Mouse (Mus musculus) kidney, postnatal 14 days (tissue): ENCODE data around the gene Gm45233.

Experiments used
- DNase-seq: peaks from one replicate; pipeline ENCODE4 v3.0.0; 2022; ENCODE audit warnings: mixed read lengths

The Gm45233 gene

GRCm38 (mm10) chr7:43449811-43450210 is 5.9 kb downstream of the Gm45233 start:
- no peak for DNase-seq

- DNase-seq, result no peak
Observed at GRCm38 (mm10) chr7:43451726-43452125, 7.8 kb downstream of the Gm45233 start.

DNA sequence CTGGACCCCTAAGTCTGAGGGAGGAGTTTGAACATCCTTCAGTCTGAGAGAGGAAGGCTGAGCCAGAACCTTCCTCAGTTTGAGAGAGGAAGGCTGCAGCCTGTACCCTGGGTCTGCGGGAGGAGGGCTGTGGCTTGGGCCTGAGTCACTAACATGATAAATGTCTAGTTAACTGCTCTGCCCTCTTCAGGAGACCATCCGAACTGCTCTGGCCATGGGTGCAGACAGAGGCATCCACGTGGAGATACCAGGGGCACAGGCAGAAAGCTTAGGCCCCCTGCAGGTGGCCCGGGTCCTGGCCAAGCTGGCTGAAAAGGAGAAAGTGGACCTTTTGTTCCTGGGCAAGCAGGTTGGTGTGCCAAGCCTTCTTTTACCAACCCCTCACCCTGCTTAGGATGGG is 8.7 kb downstream of the Gm45233 start:
- no peak for DNase-seq

GRCm38 (mm10) chr7:43453599-43454355 is 9.8 kb downstream of the Gm45233 start:
- DNase-seq, result peak; percentile 73

DNA sequence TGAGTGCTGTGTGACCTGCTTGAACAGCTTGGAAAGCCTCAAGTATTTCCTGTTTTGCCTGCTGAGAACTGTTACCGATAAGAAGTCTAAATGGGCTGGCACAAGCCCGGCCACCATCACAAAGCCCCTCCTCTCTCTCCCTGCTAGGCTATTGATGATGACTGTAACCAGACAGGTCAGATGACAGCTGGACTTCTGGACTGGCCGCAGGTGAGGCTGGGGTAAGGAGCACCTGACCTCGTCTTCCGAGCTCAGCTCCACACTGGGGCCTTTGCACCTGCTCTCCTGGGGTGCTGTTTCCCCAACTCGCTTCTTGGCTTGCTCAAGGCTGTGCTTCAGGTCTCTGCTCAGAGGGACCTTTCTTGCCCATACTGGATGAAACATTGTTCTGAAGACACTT is 10.4 kb downstream of the Gm45233 start:
- DNase-seq, result no peak

DNA sequence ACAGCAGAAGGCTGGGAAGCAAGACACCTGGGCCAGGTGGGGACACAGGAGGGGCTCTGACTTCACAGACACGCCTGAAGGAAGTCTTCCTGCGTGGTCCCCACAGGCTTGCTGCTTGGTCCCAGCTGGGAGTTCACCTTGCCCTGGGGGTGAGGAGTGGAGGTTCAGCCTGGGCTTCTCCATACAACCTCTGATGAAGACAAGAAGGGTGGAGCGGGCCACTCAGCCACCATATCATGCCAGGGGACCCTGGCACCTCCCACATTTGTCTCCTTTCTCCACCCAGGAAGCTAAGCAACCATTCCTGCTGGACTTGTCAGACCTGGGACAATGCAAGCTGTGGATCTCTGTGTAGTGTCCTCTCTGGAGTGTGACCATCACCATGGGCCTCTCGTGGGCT is 18.9 kb downstream of the Gm45233 start, which contains the start of gene Vsig10l:
Gene Vsig10l, plus strand, starts transcription at position 301 of the 400 bp plus-strand sequence.
- no peak for DNase-seq

- no peak for DNase-seq
Observed at GRCm38 (mm10) chr7:43463976-43464375, 20.0 kb downstream of the Gm45233 start.

GRCm38 (mm10) chr7:43464864-43465343 is 21.0 kb downstream of the Gm45233 start:
- DNase-seq, result peak; percentile 27

DNA sequence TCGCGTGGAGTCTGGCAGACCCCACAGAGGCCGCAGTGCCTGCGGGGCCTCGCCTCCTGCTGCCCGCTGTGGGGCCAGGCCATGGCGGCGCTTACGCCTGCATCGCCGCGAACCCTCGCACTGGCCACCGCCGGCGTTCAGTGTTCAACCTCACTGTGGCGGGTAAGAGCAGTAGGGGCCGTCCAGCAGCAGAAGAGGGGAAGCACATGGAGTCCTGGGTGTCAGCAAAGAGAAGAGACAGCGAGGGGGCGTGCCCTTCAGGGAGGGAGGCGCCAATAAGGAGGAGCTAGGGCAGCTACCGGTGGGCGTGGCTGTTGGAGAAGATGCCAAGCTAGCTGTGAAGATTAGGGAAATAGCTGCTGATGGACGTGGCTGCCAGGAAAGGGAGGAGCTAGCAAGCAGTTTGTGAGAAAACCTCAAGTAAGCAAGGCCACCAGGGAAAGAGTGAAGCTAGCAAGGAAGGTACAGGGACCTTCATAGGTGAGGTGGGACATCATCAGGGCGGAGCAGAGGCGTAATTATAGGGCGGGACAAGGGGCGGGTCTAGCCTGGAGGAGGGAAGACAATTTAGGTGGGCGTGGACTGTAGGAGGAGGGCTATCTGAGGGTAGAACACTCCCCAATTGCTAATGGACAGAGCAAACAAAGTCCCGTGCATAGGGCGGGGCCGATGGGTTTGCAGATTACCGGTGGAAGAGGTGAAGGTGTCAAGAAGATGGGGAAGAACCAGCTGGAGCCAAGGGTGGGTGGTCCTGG is 21.6 kb downstream of the Gm45233 start:
- peak; percentile 95 for DNase-seq

GRCm38 (mm10) chr7:43466099-43466694 is 22.3 kb downstream of the Gm45233 start:
- peak; percentile 88 for DNase-seq

- DNase-seq, result peak; percentile 33
Observed at GRCm38 (mm10) chr7:43470373-43470772, 26.4 kb downstream of the Gm45233 start.

DNA sequence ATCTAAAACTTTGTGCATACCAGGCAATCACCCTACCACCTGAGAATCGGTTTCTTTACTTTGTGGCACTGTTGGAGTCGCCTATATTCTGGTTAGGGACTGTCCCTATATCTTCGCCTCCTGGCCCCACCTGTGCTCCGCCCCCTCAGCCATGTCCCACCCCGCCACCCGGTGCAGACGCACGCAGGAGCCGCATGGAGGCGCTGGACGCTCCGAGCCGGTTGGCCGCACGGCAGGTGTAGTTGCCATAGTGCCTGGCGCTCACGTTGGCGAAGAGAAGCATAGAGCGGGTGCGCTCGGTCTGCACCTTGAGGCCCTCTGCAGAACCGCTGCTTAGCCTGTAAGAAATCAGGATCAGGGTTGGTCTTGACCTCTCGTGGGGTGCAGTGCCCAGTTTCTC is 31.8 kb downstream of the Gm45233 start:
- DNase-seq, result no peak

DNA sequence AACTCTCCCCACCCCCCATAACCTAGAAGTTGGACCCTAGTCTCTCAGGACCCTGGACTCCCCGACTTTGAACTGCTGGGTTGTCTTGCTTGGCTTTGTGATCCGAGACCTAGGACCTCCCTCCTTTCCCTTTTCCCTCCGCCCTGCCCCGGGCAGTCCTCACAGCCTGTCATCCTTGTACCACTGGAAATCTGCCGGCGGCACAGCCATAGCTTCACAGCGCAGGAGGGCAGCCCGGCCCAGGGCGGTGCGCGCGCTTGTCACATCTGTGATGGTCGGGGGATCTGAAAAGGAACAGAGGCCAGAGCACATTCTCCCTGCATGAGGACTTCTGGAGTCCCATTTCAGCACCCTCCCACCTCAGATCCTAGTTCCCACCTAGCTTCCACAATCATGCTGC is 32.4 kb downstream of the Gm45233 start:
- DNase-seq, result no peak

DNA sequence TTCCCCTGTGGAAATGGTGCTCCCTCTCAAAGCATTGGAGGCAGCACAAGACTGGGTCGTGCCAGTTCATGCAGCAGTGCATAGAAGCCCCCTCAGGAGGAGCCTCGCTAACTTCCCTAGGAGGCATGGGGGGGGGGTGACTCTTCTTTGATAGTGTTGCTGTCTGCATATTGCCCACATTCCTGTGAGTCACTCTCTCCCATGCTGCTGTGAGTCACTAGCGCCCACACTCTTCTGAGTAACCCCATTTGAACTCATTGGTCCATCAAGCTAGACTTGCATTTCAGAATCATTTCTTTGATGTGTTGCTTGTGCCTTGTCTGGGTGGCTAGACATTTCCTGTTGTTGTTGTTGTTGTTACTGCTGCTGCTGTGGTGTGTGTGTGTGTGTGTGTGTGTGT is 37.3 kb downstream of the Gm45233 start:
- no peak for DNase-seq

DNA sequence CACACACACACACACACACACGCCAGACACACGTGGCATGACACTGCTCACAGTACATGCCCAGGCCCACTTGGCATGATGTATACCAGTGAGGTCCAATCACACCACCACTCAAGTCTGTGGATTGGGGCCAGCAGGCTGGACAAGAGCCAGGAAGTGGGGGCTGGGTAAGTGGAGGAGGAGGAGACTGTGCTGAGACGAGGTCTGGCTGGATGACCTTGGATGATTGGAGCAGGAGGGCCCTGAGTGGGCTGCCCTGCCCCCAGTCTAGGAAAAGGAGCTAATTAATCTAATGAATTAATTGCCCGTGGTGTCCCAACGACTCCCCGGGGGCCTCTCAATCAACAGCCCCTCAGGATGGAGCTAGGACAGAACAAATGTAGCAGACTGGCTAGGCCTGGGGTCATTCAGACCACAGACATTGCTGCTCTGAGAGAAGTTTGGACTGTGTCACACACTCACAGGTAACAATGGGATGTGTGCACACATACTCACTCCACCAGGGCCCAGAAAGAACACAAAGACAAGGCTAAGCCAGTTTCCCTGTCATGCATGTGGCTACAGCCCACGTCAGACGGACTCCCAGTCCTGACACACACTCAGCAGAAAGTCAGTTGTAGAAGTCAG is 38.3 kb downstream of the Gm45233 start:
- DNase-seq, result peak; percentile 37

GRCm38 (mm10) chr7:43483236-43483635 is 39.3 kb downstream of the Gm45233 start:
- DNase-seq, result peak; percentile 24

DNA sequence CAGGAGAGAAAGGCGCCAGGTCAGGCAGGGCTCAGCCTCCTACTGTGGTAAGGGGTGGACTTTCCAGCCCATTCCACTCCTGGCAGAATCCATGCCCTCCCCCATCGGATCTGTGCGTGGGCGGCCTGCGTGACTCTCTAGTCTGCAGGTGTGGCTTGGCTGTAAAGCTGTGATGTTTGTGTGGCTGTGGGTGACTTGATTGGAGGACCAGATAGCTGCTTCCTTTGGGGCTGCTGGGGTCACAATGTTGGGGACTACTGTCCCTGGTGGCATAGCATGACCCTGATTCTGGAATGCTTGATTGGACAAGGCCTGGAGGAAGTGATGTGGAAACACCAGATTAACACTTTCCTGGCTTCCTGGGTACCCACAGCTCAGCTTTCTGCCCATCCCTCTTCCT is 44.7 kb downstream of the Gm45233 start:
- no peak for DNase-seq

DNA sequence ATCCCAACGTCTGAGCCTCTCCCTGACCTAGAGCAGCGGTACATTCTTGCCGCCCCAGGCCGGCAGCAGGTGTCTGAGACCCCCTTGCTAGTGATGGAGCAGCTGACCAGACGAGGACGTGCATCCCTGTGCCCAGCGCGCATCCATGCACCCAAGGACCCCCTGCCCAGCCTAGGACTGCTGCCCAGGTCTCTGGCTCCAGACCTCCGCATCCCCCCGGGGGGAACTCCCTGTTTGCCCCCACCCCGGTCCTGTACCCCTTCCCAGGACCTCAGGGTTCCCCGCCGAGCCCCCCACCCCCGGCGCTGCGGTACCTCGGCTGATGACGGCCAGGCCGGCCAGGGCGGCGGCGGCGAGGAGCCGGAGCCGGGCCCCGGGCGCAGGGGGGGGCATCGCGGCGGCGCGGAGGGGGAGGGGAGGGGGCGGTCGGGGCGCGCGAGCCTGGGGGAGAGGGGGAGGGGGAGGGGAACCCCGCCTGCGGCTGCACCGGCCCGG is 45.8 kb downstream of the Gm45233 start, which contains the start of gene Iglon5:
Gene Iglon5, minus strand, starts transcription at position 445 of the 495 bp plus-strand sequence.
- no peak for DNase-seq

GRCm38 (mm10) chr7:43490182-43490584 is 46.3 kb downstream of the Gm45233 start:
- peak; percentile 45 for DNase-seq

GRCm38 (mm10) chr7:43490861-43491260 is 46.9 kb downstream of the Gm45233 start:
- DNase-seq, result no peak

DNA sequence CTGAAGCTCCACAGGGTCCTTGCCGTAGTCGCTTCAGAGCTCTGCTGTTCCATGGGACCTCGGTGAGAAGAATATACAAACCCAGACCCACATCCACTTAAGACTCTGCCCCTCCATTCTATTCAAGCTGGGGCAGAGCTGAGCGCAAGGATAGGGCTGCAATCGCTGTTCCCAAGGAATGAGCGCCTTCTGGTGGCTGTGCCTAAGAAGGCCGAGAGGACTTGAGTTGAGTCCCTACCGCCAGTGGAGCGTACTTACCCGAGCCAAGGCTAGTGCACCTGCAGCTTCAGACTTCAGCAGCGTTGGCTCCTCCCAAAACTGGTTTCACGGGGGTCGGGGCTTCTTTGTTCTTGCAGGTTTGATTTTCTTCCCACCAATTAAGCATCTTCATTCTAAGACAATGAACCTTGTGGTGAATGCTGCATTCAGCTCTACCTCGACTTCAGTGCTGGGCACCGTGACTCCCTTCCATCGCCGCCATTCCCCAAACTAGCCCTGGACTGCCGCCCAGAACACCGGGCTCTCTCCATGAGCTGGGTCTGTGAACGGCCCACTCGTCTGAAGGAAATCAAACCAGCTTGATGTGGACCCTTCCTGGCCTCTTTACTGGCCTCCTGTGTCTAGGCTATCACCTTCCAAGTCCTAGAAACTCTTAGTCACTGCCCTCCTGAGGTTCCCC is 51.6 kb downstream of the Gm45233 start:
- peak; percentile 56 for DNase-seq
